ENCODE assay signal across 21 mouse cellular contexts in the genomic region with DNA sequence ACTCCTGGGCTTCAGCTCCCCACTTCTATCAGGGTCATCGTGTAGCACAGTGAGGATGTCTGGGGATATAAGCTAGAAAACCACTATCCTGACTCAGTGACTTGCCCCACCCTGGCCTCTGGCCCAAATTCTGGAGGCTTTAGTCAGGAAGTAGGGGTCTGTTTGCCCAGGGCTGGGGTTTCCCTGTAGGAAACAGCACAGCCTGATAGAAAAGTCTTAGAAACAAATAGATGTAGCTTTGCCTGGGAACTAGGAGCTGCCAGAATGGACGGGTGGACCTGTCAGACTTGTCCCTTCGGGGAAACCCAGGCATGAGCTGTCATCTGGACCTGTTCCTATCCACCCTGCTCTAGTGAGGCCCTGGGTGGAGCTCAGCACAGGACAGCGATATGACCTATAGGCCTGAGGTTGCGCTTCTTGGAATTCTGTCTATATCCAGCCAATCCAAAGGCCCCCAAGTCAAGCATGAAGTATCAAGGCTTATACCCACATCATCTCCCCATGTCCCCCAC. TPM values are rescaled to one million over a fixed set of nuclear protein-coding genes. Genes with fewer than 3 reads are reported as not detected.
"Had no signal": no experiment of that assay in that cellular context is flagged by ENCODE, and none has a peak within 500 bp of the region (broad histone marks: within the 10 kb centered on the region; RNA-seq: fewer than 3 reads in every experiment).

No protein-coding gene starts in this region.

- DNase-seq: kidney, postnatal 10 days; kidney, postnatal 4 days; left cerebral cortex, postnatal 4 days; lung, adult 18-20 months; retina, postnatal 1 day; right cerebral cortex, postnatal 4 days; thymus, postnatal 4 days had no signal

- H3K4me1 ChIP-seq: limb, embryonic 13.5 days; midbrain, embryonic 13.5 days; neural tube, embryonic 12.5 days had no signal

- H3K4me3 ChIP-seq: layer of hippocampus, adult 2 months; limb, embryonic 13.5 days; midbrain, embryonic 13.5 days; neural tube, embryonic 12.5 days had no signal

- H3K9ac ChIP-seq: limb, embryonic 13.5 days; liver, embryonic 14.5 days; midbrain, embryonic 13.5 days; neural tube, embryonic 12.5 days had no signal

- H3K9me3 ChIP-seq: limb, embryonic 13.5 days; midbrain, embryonic 13.5 days; neural tube, embryonic 12.5 days had no signal

- H3K27ac ChIP-seq: layer of hippocampus, adult 2 months; limb, embryonic 13.5 days; liver, embryonic 14.5 days; midbrain, embryonic 13.5 days; neural tube, embryonic 12.5 days had no signal

- ATAC-seq: midbrain, embryonic 13.5 days had no signal

- H3K36me3 ChIP-seq: limb, embryonic 13.5 days; midbrain, embryonic 13.5 days; neural tube, embryonic 12.5 days had no signal

- H3K27me3 ChIP-seq: limb, embryonic 13.5 days; midbrain, embryonic 13.5 days; neural tube, embryonic 12.5 days had no signal

- H3K4me2 ChIP-seq: limb, embryonic 13.5 days; midbrain, embryonic 13.5 days; neural tube, embryonic 12.5 days had no signal

RNA-seq across cellular contexts. Expression of a gene that starts 24.9 kb away (rescaled TPM):
- total RNA-seq: layer of hippocampus, adult 2 months; layer of hippocampus, postnatal 10 days; left cerebral cortex, adult 18-20 months; left cerebral cortex, postnatal 10 days; left cerebral cortex, postnatal 4 days; liver, adult 2 months; megakaryocyte progenitor cell, adult 5-6 weeks had no signal
- polyA plus RNA-seq: kidney, embryonic 14.5 days; limb, embryonic 13.5 days; liver, adult 2 months; liver, embryonic 14.5 days; midbrain, embryonic 13.5 days; neural tube, embryonic 12.5 days; spleen, adult 2 months; stomach, embryonic 16.5 days had no signal

RNA-seq across cellular contexts. Expression of a gene that starts 42.5 kb away (rescaled TPM):
- total RNA-seq: layer of hippocampus, adult 2 months; layer of hippocampus, postnatal 10 days; left cerebral cortex, adult 18-20 months; left cerebral cortex, postnatal 10 days; left cerebral cortex, postnatal 4 days; liver, adult 2 months; megakaryocyte progenitor cell, adult 5-6 weeks had no signal
- polyA plus RNA-seq: kidney, embryonic 14.5 days; limb, embryonic 13.5 days; liver, adult 2 months; liver, embryonic 14.5 days; lung, embryonic 16.5 days; midbrain, embryonic 13.5 days; neural tube, embryonic 12.5 days; spleen, adult 2 months; stomach, embryonic 16.5 days had no signal
